Mouse (Mus musculus): Measurements from ENCODE around the gene Slc35c1. TPM values are rescaled to one million over a fixed set of nuclear protein-coding genes. Genes with fewer than 3 reads are reported as not detected.

Slc35c1 gene
- polyA plus RNA-seq, 1 experiment: 63.3 TPM

GRCm38 (mm10) chr2:92447121-92447740 is 13.1 kb downstream of the Slc35c1 start:
- no peak for DNase-seq (ENCODE audit: low read depth in 1 of 2, low spot score in 2 of 2)
- peaks cover 4% of the 10 kb centered on the region; the same call in 1 of the 2 replicates for H3K4me1 ChIP-seq (ENCODE audit: control insufficient read depth, insufficient read depth, insufficient read length)
- no peak overlapping the region for H3K4me3 ChIP-seq (ENCODE audit: extremely low read depth, insufficient read depth, insufficient read length)
- H3K27me3 ChIP-seq (ENCODE audit: control insufficient read depth, insufficient read depth, low read length): no peaks in the 10 kb centered on the region
- 0 out of 2 replicates have a peak, but pooled peaks cover 1% of the 10 kb centered on the region for H3K36me3 ChIP-seq (ENCODE audit: control insufficient read depth, insufficient read depth, low read length)
- H3K27ac ChIP-seq (ENCODE audit: insufficient read depth, low read length): no peak overlapping the region
- WGBS: 79% methylated on average over 7 of the region's 7 CpGs
- TF ChIP-seq POLR2A (IDR thresholded peaks at IDR 0.05; ENCODE audit: low read depth, low read length) (no peak), CTCF (IDR thresholded peaks at IDR 0.05; ENCODE audit: extremely low read depth, insufficient read depth, insufficient read length, insufficient replicate concordance) (no peak)

DNA sequence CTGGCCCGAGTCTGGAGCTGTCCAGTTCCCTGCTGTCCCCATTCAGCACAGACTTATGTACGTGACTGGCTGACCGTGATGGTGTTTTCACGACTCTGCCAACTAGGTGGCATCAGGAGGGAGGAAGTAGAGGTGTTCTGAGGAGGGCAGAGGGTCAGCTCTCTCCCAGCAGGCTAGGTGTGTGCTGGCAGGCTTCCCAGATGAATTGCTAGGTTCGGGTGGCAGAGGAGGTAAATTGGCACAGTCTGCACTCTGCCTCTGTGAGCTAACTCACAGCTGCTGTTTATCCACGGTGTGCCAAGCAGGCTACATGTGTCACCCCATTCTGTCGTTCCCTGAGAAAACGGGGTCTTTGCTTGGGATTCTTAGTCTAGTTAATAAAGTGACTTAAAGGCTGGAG is 13.7 kb downstream of the Slc35c1 start:
- no peak for TF ChIP-seq CTCF (IDR thresholded peaks at IDR 0.05; ENCODE audit: extremely low read depth, insufficient read depth, insufficient read length, insufficient replicate concordance)
- TF ChIP-seq POLR2A (IDR thresholded peaks at IDR 0.05; ENCODE audit: low read depth, low read length): no peak
- peaks cover 4% of the 10 kb centered on the region; the same call in 1 of the 2 replicates for H3K4me1 ChIP-seq (ENCODE audit: control insufficient read depth, insufficient read depth, insufficient read length)
- no peaks in the 10 kb centered on the region for H3K27me3 ChIP-seq (ENCODE audit: control insufficient read depth, insufficient read depth, low read length)
- no peaks in the 10 kb centered on the region for H3K36me3 ChIP-seq (ENCODE audit: control insufficient read depth, insufficient read depth, low read length)
- no peak overlapping the region for H3K27ac ChIP-seq (ENCODE audit: insufficient read depth, low read length)
- no peak overlapping the region for H3K4me3 ChIP-seq (ENCODE audit: extremely low read depth, insufficient read depth, insufficient read length)
- DNase-seq (ENCODE audit: low read depth in 1 of 2, low spot score in 2 of 2): no peak
- 70% methylated on average over 8 of the region's 8 CpGs for WGBS

DNA sequence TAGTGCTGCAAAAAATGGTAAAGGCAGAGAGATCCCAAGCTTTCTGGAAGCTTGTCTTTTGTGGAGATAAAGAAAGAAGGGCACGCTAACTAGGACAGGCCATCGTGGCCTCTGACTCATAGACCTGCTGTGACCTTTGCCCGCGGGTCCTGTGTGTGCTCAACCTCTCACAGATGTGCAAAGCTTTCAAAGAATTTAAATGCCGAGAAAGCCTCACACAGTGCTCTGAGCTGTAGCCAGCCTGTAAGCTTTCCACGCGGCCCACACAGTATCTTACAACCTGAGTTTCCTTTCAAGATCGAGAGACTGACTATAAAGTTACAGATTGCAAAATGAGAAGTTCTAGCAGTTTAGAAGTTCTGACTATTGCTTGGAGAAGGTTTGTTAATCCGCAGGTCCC is 14.4 kb downstream of the Slc35c1 start:
- H3K4me3 ChIP-seq (ENCODE audit: extremely low read depth, insufficient read depth, insufficient read length): no peak overlapping the region
- no peak for DNase-seq (ENCODE audit: low read depth in 1 of 2, low spot score in 2 of 2)
- TF ChIP-seq CTCF (IDR thresholded peaks at IDR 0.05; ENCODE audit: extremely low read depth, insufficient read depth, insufficient read length, insufficient replicate concordance): no peak
- no peak for TF ChIP-seq POLR2A (IDR thresholded peaks at IDR 0.05; ENCODE audit: low read depth, low read length)
- no peaks in the 10 kb centered on the region for H3K36me3 ChIP-seq (ENCODE audit: control insufficient read depth, insufficient read depth, low read length)
- no peak overlapping the region for H3K27ac ChIP-seq (ENCODE audit: insufficient read depth, low read length)
- WGBS: 67% methylated on average over 9 of the region's 9 CpGs
- no peaks in the 10 kb centered on the region for H3K27me3 ChIP-seq (ENCODE audit: control insufficient read depth, insufficient read depth, low read length)
- peaks cover 4% of the 10 kb centered on the region; the same call in 1 of the 2 replicates for H3K4me1 ChIP-seq (ENCODE audit: control insufficient read depth, insufficient read depth, insufficient read length)

- 82% methylated on average over 4 of the region's 4 CpGs for WGBS
- Histone ChIP-seq H3K27me3 (ENCODE audit: control insufficient read depth, insufficient read depth, low read length) (no peaks in the 10 kb centered on the region), H3K36me3 (ENCODE audit: control insufficient read depth, insufficient read depth, low read length) (no peaks in the 10 kb centered on the region), H3K27ac (ENCODE audit: insufficient read depth, low read length) (no peak overlapping the region), H3K4me3 (ENCODE audit: extremely low read depth, insufficient read depth, insufficient read length) (no peak overlapping the region), H3K4me1 (ENCODE audit: control insufficient read depth, insufficient read depth, insufficient read length) (peaks cover 4% of the 10 kb centered on the region; the same call in 1 of the 2 replicates)
- no peak for TF ChIP-seq CTCF (IDR thresholded peaks at IDR 0.05; ENCODE audit: extremely low read depth, insufficient read depth, insufficient read length, insufficient replicate concordance)
- TF ChIP-seq POLR2A (IDR thresholded peaks at IDR 0.05; ENCODE audit: low read depth, low read length): no peak
- no peak for DNase-seq (ENCODE audit: low read depth in 1 of 2, low spot score in 2 of 2)
Observed at GRCm38 (mm10) chr2:92444376-92444775, 16.0 kb downstream of the Slc35c1 start.

DNA sequence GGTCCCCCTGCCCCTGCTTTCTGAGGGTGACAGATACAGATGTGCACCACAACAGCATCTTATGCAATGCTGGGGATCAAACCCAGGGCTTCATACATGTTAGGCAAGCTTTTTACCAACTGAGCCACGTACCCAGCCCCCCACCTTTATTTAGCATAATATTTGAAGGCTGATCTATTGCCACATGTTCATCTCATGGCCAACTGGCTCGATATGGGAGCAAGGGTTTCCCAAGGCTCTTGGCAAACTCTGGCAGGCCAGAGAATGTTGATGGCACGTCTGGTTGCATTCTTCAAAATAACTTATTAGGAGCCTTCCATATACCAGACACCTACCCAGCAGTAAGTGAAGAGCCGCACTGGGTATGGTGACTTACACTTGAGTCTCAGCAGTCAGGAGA is 17.0 kb downstream of the Slc35c1 start:
- DNase-seq (ENCODE audit: low read depth in 1 of 2, low spot score in 2 of 2): no peak
- H3K27me3 ChIP-seq (ENCODE audit: control insufficient read depth, insufficient read depth, low read length): no peaks in the 10 kb centered on the region
- no peak overlapping the region for H3K27ac ChIP-seq (ENCODE audit: insufficient read depth, low read length)
- no peaks in the 10 kb centered on the region for H3K36me3 ChIP-seq (ENCODE audit: control insufficient read depth, insufficient read depth, low read length)
- TF ChIP-seq CTCF (IDR thresholded peaks at IDR 0.05; ENCODE audit: extremely low read depth, insufficient read depth, insufficient read length, insufficient replicate concordance) (no peak), POLR2A (IDR thresholded peaks at IDR 0.05; ENCODE audit: low read depth, low read length) (no peak)
- 87% methylated on average over 4 of the region's 4 CpGs for WGBS
- H3K4me1 ChIP-seq (ENCODE audit: control insufficient read depth, insufficient read depth, insufficient read length): peaks cover 4% of the 10 kb centered on the region; the same call in 1 of the 2 replicates
- H3K4me3 ChIP-seq (ENCODE audit: extremely low read depth, insufficient read depth, insufficient read length): no peak overlapping the region

DNA sequence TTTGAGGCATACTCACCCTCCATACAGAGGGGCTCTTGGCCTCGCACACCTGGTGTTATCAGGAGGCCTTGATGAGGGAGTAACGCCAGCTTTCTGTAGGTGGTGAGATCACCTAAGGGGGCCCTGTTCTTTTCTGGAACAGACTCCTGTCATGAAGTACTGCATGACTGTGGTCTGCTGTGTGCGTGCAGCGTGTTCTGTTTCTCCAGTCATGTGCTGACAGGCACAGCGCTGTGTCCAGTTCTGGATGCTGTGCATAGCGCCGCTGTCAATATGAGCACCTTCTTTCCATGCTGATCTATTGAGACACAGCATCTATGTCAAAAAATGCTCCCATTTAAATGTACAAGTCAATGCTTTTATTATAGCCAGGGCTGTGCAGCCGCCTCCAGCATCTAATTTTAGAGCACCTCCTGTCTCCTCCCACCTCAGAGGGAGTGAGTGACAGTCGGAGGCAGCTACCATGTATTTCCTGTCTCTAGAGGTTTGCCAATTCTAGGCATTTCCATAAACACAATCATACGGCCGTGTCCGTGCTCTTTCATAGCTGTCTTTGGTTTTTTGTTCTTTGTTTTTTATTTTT is 17.8 kb downstream of the Slc35c1 start:
- Histone ChIP-seq H3K36me3 (ENCODE audit: control insufficient read depth, insufficient read depth, low read length) (no peaks in the 10 kb centered on the region), H3K27me3 (ENCODE audit: control insufficient read depth, insufficient read depth, low read length) (no peaks in the 10 kb centered on the region), H3K4me1 (ENCODE audit: control insufficient read depth, insufficient read depth, insufficient read length) (peaks cover 4% of the 10 kb centered on the region; the same call in 1 of the 2 replicates), H3K27ac (ENCODE audit: insufficient read depth, low read length) (no peak overlapping the region), H3K4me3 (ENCODE audit: extremely low read depth, insufficient read depth, insufficient read length) (no peak overlapping the region)
- WGBS: 43% methylated on average over 12 of the region's 12 CpGs
- DNase-seq (ENCODE audit: low read depth in 1 of 2, low spot score in 2 of 2): no peak
- TF ChIP-seq POLR2A (IDR thresholded peaks at IDR 0.05; ENCODE audit: low read depth, low read length): no peak
- no peak for TF ChIP-seq CTCF (IDR thresholded peaks at IDR 0.05; ENCODE audit: extremely low read depth, insufficient read depth, insufficient read length, insufficient replicate concordance)

GRCm38 (mm10) chr2:92440432-92440831 is 19.9 kb downstream of the Slc35c1 start:
- Histone ChIP-seq H3K4me3 (ENCODE audit: extremely low read depth, insufficient read depth, insufficient read length) (no peak overlapping the region), H3K36me3 (ENCODE audit: control insufficient read depth, insufficient read depth, low read length) (no peaks in the 10 kb centered on the region), H3K27me3 (ENCODE audit: control insufficient read depth, insufficient read depth, low read length) (no peaks in the 10 kb centered on the region), H3K27ac (ENCODE audit: insufficient read depth, low read length) (no peak overlapping the region), H3K4me1 (ENCODE audit: control insufficient read depth, insufficient read depth, insufficient read length) (peaks cover 4% of the 10 kb centered on the region; the same call in 1 of the 2 replicates)
- TF ChIP-seq CTCF (IDR thresholded peaks at IDR 0.05; ENCODE audit: extremely low read depth, insufficient read depth, insufficient read length, insufficient replicate concordance) (no peak), POLR2A (IDR thresholded peaks at IDR 0.05; ENCODE audit: low read depth, low read length) (no peak)
- 96% methylated on average over 6 of the region's 6 CpGs for WGBS
- no peak for DNase-seq (ENCODE audit: low read depth in 1 of 2, low spot score in 2 of 2)
